Mouse (Mus musculus) cerebellum, postnatal 10 days (tissue): ENCODE data around the gene Terf2ip.

Experiments used
- DNase-seq, 2 experiments: peaks; one replicate each; pipeline ENCODE4 v3.0.0; 2021; ENCODE audit warnings: mixed read lengths in 2 of 2

The Terf2ip gene

GRCm38 (mm10) chr8:112010997-112011815 lies at the start of gene Terf2ip, which contains the start of gene Kars:
TSS of gene Terf2ip (plus strand) at chr8:112011398.
TSS of gene Kars (minus strand) at chr8:112011323.
- DNase-seq: peak; percentile 94 to 97

- DNase-seq: no peak
Observed at GRCm38 (mm10) chr8:111962589-111962988, 48.6 kb upstream of the Terf2ip start.

- DNase-seq: peak in 1 of 2 experiments; percentile 38
Observed at GRCm38 (mm10) chr8:111963091-111963490, 48.1 kb upstream of the Terf2ip start.

GRCm38 (mm10) chr8:111963546-111963945 lies 47.7 kb upstream of the Terf2ip start:
- DNase-seq: no peak

GRCm38 (mm10) chr8:111964351-111964750 lies 46.8 kb upstream of the Terf2ip start:
- no peak for DNase-seq

GRCm38 (mm10) chr8:111964849-111965561 lies 46.2 kb upstream of the Terf2ip start:
- no peak for DNase-seq

GRCm38 (mm10) chr8:111967246-111967870 lies 43.8 kb upstream of the Terf2ip start:
- no peak for DNase-seq

GRCm38 (mm10) chr8:111968541-111968940 lies 42.7 kb upstream of the Terf2ip start:
- no peak for DNase-seq

- no peak for DNase-seq
Observed at GRCm38 (mm10) chr8:111968991-111969390, 42.2 kb upstream of the Terf2ip start.

- no peak for DNase-seq
Observed at GRCm38 (mm10) chr8:111974138-111974537, 37.1 kb upstream of the Terf2ip start.

- no peak for DNase-seq
Observed at GRCm38 (mm10) chr8:111975706-111976105, 35.5 kb upstream of the Terf2ip start.

GRCm38 (mm10) chr8:111976326-111976725 lies 34.9 kb upstream of the Terf2ip start:
- no peak for DNase-seq

GRCm38 (mm10) chr8:111978147-111978546 lies 33.1 kb upstream of the Terf2ip start:
- DNase-seq: peak in 1 of 2 experiments; percentile 29

GRCm38 (mm10) chr8:111982116-111982515 lies 29.1 kb upstream of the Terf2ip start:
- DNase-seq: peak; percentile 57 to 63

GRCm38 (mm10) chr8:111984511-111984910 lies 26.7 kb upstream of the Terf2ip start:
- DNase-seq: no peak

GRCm38 (mm10) chr8:111989911-111990310 lies 21.3 kb upstream of the Terf2ip start:
- peak; percentile 87 to 92 for DNase-seq

GRCm38 (mm10) chr8:111991278-111991677 lies 19.9 kb upstream of the Terf2ip start:
- no peak for DNase-seq

- DNase-seq: peak; percentile 91 to 94
Observed at GRCm38 (mm10) chr8:111992013-111992702, 19.0 kb upstream of the Terf2ip start, which contains the start of gene Adat1. TSS of gene Adat1 (minus strand) at chr8:111992302.

GRCm38 (mm10) chr8:111992703-111993039 lies 18.5 kb upstream of the Terf2ip start:
- no peak for DNase-seq

- no peak for DNase-seq
Observed at GRCm38 (mm10) chr8:112004754-112005153, 6.4 kb upstream of the Terf2ip start.

GRCm38 (mm10) chr8:112005601-112006000 lies 5.6 kb upstream of the Terf2ip start:
- no peak for DNase-seq

GRCm38 (mm10) chr8:112007669-112008068 lies 3.5 kb upstream of the Terf2ip start:
- no peak for DNase-seq

- no peak for DNase-seq
Observed at GRCm38 (mm10) chr8:112009558-112009957, 1.6 kb upstream of the Terf2ip start.
